Mouse (Mus musculus): ENCODE measurements around the gene Ap2b1.

Gene Ap2b1

DNA sequence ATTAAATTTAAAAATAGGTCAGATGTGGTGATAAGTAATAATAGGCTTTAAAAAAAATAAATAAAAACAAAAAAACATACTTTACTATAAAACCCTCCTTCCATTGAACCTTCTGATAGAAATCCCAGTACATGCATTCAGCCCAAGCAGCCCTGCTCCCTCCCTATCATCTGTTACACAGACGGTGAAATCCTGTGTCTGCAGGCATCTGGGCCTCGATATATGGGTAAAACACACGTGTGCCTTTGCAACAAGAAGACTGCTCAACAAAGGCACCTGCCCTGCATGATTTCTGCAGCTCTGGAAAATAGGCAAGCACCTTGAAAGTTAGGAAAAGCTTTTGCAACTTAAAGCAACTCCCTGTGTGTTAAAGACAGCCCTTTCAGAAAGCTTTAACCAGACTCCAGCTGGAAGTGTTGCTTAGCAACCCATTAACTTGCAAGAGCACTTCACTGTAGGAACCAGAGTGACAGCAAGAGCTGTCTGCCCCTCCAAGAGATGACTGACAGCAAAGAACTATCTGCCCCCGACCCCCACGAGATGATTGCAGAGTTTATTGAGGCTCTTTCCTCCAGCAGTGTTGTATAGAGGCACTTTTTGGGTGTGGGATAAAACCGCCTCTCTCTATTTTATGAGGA lies 96.1 kb downstream of the Ap2b1 start:
- in situ Hi-C loops (cut with MboI, MseI): no loop called here

DNA sequence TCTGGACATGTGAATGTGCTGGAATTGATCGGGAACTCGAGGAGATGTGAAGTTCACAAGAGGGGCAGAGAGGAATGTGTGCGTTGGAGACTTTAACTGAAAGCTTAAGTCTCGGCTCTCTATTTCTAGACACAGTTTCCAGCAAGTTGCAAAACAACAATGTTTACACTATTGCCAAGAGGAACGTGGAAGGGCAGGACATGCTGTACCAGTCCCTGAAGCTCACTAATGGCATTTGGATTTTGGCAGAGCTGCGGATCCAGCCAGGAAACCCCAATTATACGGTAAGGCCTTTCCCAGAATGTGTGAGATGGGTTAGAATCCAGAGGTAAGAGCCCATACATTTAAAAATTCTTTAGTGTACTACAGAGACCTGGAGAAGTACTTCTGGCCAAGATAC lies 98.8 kb downstream of the Ap2b1 start:
- in situ Hi-C loops (cut with MboI, MseI): no loop called here

DNA sequence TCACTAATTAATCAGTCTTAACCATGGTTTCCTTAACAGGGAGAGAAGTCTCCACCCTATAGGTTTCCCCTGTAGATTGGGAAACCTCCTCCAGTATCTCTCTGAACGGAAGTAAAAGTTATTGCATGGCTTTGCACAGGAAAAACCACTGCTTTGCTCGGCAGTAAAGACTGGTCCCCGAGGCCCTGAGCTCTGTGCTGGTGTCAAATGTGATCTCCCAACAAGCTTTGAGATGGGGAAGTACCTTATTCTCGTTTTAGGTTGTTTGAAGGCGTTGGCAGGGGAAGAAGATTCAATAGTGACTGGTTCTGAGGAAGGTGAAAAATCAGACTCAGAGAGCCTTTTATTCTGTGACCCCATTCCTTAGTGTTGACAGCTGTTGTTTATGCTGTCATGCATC lies 99.9 kb downstream of the Ap2b1 start:
- in situ Hi-C loops (cut with MboI, MseI): no loop called here

DNA sequence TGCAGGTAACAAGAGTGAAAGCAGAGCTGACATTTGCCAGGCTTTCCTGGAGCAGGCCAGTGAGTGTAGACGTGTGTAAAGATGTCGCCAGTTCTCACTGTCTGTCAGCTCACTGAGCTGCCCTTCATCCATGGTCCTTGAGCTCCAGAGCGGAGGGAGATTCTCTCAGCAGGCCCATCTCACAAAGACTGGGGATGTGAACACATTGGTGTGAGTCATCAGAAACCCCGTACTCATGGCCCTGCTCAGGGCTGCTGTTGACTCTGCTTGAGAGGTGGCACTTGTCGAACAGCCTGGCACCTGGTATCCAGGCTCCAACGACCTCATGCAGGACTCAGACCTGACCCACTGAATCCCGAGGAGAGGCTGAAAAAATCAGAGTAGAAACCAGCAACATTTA lies 105.0 kb downstream of the Ap2b1 start:
- in situ Hi-C loops (cut with MboI, MseI): no loop called here

DNA sequence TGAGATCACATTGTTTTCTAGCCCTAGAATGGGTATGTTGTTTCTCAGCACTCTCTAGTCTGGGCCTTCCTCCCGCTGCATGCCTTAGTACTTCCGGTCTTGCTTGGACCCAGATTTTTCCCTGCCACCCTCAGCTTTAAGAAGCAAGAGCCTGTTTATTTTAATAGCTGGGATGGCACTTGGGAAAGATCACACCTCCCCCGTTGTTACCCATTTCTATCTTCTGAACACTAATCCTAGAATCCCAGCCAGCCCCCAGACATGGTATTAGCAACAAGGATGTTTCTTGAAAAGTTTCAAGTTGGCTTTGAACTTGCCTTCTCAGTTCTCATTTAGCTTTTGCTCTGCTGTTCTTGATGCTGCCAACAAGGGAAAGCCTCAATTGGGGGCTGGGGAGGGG lies 107.6 kb downstream of the Ap2b1 start:
- in situ Hi-C loops (cut with MboI, MseI): no loop called here

DNA sequence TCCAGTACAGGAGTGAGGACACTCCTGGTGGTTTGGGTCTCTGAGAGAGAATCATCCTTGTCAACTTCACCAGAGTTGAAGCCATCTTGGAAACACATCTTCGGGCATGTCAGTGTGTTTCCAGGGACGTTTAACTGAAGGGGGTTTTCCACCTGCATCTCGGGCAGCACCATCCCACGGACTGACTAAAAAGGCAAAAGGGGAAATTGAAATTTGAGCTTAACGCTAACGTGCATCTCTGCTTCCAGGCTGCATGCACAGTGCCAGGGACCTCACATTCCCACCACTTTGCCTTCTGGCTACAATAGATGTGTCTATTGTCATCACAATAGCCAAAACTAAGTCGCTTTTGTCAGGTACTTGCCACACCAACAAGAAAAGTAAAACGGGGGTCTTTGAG lies 109.4 kb downstream of the Ap2b1 start:
- in situ Hi-C loops (cut with MboI, MseI): no loop called here

DNA sequence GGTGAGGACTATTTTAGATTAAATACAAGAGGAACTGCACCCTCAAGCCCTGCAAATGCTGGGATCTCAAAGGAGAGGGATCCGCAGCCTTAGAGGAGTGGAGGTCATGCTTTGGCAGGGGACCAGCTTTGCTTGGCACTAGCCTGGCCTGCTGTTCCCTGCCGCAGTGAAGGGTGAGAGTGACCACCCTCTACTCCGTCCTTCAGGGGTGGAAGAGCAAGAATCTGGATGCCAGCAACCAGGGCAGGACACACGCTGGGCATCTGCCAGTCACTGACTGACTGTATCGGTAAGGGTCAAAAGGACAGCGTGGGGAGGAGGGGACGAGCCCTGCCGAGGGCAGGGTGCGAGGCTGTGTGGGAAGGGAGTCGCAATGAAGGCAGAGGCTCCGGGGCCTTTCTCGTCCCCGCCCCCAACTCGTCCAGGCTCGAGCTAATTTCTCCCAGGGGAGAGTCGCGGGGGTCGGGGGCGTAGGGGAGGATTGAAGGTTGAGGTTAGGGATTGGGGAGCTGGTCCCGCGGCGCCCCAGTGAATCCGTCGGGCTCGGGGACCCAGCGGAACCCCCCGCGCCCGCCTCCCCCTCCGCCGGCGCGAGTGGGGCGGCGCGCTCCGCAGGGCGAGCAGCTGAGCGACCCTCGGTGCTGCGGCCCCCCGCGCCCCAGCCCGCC lies 110.4 kb downstream of the Ap2b1 start, which contains the start of gene Rasl10b:
Rasl10b (plus strand) TSS at position 51 of the 668 bp plus-strand sequence.
- in situ Hi-C loops (cut with MboI, MseI): no loop called here

DNA sequence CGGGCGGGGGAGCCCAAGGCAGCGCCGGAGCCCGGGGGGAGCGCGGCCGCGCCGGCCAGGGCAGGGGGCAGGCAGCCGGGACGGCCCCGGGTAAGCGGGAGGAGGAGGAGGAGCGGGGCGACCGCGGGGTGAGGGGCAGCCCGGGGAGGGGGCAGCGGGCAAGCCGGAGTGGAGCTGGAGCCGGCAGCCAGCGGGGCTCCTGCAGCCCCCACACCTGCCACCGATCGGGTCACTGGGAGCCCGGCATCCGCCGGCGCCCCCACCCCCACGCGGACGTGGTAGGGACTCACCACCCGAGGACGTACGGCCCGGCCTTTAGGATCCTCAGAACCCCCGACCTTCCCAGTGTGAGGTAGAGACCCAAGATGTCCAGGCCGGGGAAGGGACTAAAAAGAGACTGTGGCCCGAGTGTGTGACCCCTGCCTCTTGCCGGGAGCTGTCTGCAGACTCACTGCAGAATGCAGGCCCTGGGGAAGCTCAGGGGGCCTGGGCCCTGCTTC lies 111.0 kb downstream of the Ap2b1 start:
- in situ Hi-C loops (cut with MboI, MseI): no loop called here

DNA sequence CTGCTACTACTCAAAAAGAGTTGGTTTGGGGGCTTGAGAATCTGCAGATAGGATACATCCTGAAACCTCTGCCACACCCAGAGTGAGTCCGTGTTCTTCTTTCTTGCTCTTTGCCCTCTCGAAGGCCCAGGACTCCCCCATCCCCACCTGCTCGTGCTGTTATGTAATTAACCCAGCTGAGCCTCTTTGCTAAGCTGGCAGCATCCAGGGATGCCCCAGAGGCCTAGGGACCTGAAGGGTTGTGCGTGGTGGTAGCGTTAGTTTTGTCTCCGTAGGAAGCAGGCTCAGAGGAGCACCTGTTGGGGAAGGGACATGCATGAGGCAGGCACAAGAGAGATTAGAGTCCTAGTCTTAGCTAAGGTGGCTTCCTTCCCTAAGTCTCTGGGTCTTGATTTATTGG lies 111.7 kb downstream of the Ap2b1 start:
- in situ Hi-C loops (cut with MboI, MseI): no loop called here

DNA sequence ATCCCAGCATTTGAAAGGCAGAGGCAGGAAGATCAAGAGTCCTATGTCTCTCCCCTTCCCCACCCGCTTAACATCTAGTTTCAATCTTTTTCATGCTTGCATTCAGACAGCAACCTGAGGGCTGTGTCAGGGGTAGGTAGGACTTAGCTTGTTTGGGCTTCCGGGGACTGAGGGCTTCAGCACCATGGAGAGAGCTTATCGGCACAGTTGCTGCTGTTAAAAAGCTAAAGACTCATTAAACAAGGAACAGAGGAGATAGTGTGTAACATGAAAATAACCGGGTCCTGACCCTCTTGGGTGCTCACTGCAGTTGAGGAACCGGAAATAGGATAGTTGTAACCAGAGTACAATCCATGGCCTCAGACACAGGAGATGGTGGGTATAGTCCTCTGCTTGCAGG lies 118.3 kb downstream of the Ap2b1 start:
- in situ Hi-C loops (cut with MboI, MseI): no loop called here

DNA sequence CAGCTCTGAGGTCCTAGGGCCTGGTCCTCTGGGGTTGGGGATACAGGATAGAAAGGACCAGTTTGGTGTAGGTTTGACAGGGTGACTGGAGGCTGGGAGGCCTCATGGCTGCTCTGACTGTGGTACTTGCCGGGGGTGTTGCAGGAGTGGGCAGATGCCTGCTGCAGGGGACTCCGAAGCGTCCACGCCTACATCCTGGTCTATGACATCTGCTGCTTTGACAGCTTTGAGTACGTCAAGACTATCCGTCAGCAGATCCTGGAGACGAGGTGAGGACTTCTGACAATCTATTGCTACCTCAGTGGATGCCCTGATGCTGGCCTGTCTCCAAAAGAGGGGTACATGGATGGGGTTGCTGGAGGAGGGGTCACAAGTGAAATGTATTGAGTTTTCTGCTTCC lies 118.9 kb downstream of the Ap2b1 start:
- in situ Hi-C loops (cut with MboI, MseI): no loop called here

DNA sequence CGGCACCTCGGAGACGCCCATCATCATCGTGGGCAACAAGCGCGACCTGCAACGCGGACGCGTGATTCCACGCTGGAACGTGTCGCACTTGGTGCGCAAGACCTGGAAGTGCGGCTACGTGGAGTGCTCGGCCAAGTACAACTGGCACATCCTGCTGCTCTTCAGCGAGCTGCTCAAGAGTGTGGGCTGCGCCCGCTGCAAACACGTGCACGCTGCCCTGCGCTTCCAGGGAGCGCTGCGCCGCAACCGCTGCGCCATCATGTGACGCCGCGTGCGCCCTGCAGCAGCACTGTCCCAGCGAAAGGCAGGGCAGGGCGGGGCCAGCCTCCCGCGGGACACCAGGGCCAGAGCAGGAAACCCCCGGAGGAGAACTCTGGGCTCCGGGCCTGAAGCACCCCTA lies 119.7 kb downstream of the Ap2b1 start:
- in situ Hi-C loops (cut with MboI, MseI): no loop called here

DNA sequence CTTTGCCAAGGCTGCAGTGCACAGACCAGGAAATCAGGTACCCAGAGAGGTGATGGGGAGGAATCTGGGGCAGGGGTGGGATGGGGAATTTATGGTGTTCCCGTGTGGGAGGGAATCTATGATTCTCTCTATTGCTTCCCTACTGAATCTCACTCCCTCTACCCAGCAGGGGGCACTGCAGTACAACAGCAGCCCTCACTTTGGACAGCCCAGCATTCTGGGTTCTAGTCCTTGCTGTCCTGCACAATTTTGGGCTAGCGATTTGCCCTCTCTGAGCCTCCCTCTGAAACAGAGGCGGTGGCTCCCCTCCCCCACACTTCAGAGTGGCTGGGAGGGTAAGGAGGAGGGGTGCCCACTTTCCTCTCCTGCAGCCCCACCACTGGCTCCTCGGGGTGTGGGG lies 121.5 kb downstream of the Ap2b1 start:
- in situ Hi-C loops (cut with MboI, MseI): loop anchor here (5.0 to 10.0 kb wide), 2 partner anchors 63 to 506 kb away; partner anchors contain the start of gene Unc45b

DNA sequence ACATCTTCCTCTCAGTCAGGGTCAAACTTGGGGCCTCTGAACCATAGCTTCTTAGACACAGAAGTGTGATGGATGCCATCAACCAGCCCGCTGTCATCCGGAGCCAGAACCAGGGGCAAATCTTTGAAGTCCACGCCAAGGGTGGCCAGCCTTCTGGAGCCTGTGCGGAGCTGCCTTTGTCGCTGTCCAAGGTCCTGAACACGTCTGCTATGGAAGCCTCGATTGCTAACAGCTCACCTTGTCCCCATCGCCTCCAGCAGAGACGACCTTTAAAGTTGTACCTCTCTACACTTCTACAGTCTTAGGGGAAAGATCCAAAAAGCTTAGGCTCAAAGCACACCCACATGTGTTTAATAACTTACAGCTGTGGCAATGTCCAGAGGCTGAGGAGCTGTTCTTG lies 122.5 kb downstream of the Ap2b1 start:
- in situ Hi-C loops (cut with MboI, MseI): loop anchor here (5.0 to 10.0 kb wide), 2 partner anchors 64 to 507 kb away; partner anchors contain the start of gene Unc45b

DNA sequence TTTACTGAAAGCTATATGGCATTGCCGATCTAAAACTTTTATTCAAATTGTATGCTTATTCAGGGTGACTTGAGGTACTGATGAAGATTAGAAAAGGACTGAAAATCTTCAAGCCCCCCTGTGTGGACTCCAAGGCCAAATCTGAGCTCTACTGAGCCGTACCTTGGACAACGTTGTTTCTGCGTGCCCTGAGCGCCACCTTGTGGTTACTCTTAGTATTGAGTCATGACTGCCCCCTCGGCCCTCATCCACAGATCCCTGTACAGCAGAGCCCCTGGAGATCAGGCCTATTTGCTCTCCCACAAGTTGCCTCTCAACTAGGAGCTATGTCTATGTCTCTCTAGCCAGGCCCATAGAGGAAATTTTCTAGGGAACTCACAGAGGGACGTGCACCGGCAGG lies 125.9 kb downstream of the Ap2b1 start:
- in situ Hi-C loops (cut with MboI, MseI): loop anchor here (5.0 to 10.0 kb wide), 3 partner anchors 67 to 510 kb away; partner anchors contain the start of gene Unc45b

DNA sequence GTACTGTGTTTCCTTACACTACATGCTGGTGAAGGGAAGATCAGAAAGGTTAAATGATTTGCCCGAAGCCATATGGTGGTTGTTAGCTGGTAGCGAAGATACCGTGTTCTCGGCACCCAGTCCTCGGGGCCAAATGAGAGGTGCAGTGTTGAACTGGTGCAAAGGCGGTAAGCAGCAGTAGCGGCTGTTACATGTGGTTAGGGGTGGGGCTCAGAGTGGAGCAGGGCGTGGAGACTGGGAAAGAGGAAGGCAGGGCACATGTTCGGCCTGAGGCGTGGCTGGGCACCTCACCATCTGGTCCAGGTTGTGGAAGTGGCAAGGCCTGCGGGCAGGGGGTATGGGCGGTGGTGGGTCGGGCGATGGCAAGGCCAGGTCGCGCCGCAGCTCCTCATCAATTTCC lies 128.1 kb downstream of the Ap2b1 start:
- in situ Hi-C loops (cut with MboI, MseI): loop anchor here (5.0 to 10.0 kb wide), 2 partner anchors 100 to 512 kb away; partner anchors contain the start of gene Unc45b

DNA sequence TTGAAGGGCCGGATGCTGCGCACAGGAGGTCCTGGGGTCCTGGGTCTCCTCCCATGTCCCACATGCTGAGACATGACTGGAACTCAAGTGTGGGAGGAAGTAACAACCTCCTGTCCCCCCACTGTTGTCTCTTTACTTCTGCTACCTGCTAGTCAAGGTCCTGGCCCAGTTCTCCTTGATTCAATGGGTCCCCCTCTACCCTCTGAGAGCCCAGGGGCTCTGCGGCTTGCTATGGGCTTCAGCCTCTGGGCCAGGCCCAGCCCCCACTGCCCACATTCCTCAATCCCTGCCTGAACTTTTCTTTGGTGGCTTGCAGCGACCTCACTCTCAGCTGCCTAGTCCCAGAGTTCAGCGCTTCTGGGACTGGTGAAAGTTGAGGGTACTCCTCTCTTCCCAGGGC lies 130.5 kb downstream of the Ap2b1 start, which contains the start of gene Gas2l2:
Gas2l2 (minus strand) TSS at position 101 of the 400 bp plus-strand sequence.
- in situ Hi-C loops (cut with MboI, MseI): loop anchor here (5.0 to 10.0 kb wide), 2 partner anchors 102 to 515 kb away; partner anchors contain the start of gene Unc45b

DNA sequence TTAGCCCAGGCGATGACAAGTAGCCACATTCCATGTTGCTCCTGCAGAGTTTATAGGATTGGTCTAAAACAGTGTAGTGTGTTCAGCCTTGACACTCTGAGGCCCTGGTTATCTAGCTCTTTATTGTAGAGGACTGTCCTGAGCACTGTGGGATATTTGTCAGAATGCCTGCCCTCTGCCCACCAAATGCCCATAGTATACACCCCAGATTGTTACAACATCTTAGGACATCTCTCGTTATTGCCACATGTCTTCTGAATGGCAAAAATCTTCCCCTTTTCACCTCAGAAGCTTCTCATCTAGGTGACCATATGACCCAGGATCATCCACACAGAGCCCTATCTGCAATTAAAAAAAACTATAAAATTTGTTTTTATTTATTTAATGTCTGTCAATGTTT lies 133.7 kb downstream of the Ap2b1 start:
- in situ Hi-C loops (cut with MboI, MseI): no loop called here

DNA sequence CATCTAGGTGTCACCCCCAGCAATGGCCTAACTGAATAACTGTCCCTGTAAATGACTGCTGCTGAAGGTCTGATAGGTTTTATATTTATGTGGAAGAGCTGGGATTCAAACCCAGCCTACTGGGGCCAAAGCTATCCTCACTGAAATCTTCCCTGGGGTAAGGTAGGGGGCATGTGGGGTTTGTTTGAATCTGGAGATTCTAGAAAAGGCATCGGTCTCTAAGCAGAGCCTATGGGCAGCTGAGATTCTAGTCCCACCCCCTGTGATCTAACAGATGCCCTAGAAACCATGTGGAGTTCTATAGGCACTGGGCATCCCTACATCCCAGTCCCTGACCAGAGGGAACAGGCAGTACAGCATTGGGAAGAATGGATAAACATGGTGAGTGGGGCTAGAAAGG lies 138.6 kb downstream of the Ap2b1 start, which contains the start of gene 1700020L24Rik:
1700020L24Rik (plus strand) TSS at position 301 of the 400 bp plus-strand sequence.
- in situ Hi-C loops (cut with MboI, MseI): no loop called here

DNA sequence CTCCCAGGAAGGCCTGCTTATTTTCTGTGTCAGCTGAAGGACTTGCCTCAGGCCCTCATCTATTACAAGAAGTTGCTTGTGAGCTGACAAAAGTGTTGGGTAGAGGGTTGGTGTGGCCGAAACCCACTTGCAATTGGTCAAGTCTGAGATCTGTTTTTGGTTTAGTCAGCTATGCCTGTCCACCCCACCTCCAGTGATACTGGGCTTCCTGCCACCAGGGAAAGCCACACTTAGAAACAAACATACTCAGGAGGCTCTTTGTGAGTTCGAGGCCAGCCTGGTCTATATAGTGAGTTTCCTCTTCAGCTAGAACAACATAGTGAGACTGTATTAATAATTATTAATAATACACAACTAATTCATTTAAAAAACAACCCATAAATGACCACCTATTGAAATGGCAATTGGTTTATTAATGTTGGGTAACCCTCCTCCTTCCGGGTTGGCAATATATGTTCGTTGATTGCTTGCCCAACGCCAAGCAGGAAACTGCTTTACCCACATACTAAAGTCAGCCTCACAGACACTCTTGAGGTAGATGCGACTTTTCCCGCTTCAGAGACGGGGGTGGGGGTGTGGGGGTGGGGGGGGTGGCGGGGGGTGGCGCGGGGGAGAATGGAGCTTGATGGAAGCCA lies 140.7 kb downstream of the Ap2b1 start:
- in situ Hi-C loops (cut with MboI, MseI): no loop called here

DNA sequence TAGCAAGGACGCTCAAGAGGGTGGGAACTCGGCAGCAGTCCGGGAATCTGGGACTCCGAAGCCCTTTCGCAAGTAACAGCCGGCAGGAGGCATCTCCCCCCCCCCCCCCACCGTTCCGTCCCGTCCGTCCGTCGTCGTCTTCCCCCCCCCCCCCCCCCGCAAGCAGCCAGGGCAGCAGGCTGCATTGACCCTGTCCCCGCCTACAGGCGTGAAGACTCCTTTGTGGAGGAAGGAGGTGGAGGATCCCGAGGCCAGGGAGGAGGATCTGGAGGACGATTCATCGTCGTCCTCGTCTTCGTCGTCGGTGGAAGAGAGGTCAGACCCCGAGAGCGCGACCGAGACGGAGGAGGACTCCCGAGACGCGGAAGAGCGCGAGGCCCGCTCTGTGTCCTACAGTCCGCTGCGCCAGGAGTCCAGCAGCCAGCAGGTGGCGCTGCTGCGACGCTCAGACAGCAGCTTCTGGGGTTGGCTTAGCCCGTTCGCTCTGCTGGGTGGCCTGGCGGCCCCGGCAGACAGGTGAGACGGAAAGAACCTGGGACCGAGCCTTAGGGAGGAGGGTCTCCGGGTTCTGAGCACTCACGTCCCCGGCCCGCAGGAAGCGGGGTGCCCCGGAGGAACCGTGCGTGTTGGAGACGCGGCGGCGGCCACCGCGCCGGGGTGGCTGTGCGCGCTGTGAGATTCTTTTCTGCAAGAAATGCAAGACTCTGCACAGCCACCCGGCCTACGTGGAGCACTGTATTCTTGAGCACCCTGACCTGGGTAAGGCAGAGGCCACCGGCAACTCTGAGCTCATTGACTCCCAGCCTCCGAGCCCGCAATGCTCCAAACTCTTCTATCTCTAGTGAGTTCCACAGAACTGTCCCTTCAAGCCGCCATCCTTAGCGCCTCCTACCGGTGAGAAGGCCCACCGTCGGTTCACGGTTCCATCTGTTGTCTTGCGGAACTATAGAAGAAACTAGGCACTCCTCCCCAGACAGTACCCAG lies 141.5 kb downstream of the Ap2b1 start:
- in situ Hi-C loops (cut with MboI, MseI): no loop called here
